Mouse (Mus musculus): ENCODE data around the gene Notch2.

The Notch2 gene

GRCm38 (mm10) chr3:98157073-98157472 is 143.7 kb downstream of the Notch2 start:
- DNase-seq (ENCODE audit: low spot score), result no peak

GRCm38 (mm10) chr3:98157585-98157984 is 144.3 kb downstream of the Notch2 start:
- DNase-seq (ENCODE audit: low spot score), result no peak

- no peak for DNase-seq (ENCODE audit: low spot score)
Observed at GRCm38 (mm10) chr3:98158646-98159045, 145.3 kb downstream of the Notch2 start.

- no peak for DNase-seq (ENCODE audit: low spot score)
Observed at GRCm38 (mm10) chr3:98159289-98159688, 146.0 kb downstream of the Notch2 start.

- no peak for DNase-seq (ENCODE audit: low spot score)
Observed at GRCm38 (mm10) chr3:98160330-98160729, 147.0 kb downstream of the Notch2 start, which contains the start of gene Adam30. TSS of gene Adam30 (plus strand) at chr3:98160630.

GRCm38 (mm10) chr3:98178340-98178739 is 165.0 kb downstream of the Notch2 start:
- DNase-seq (ENCODE audit: low spot score), result no peak

- DNase-seq (ENCODE audit: low spot score), result peak; percentile 46
Observed at GRCm38 (mm10) chr3:98180805-98181204, 167.5 kb downstream of the Notch2 start.

GRCm38 (mm10) chr3:98185163-98185714 is 171.9 kb downstream of the Notch2 start:
- no peak for DNase-seq (ENCODE audit: low spot score)

GRCm38 (mm10) chr3:98187777-98188176 is 174.4 kb downstream of the Notch2 start:
- DNase-seq (ENCODE audit: low spot score), result no peak

GRCm38 (mm10) chr3:98197711-98198532 is 184.6 kb downstream of the Notch2 start:
- DNase-seq (ENCODE audit: low spot score), result no peak

GRCm38 (mm10) chr3:98199747-98200146 is 186.4 kb downstream of the Notch2 start:
- DNase-seq (ENCODE audit: low spot score), result no peak
